Mouse (Mus musculus): ENCODE results near the gene Mdga2. TPM values are rescaled to one million over a fixed set of nuclear protein-coding genes. Genes with fewer than 3 reads are reported as not detected.

The Mdga2 gene
- polyA plus RNA-seq, 1 experiment from 2014 or later, result 0.07 TPM

- Histone ChIP-seq H3K36me3 (replicated peaks) (no peaks in the 10 kb centered on the region), H3K9me3 (replicated peaks) (no peaks in the 10 kb centered on the region), H3K27ac (replicated peaks) (no peak overlapping the region), H3K4me1 (replicated peaks) (no peaks in the 10 kb centered on the region), H3K4me2 (no peak overlapping the region), H3K4me3 (replicated peaks) (no peak overlapping the region), H3K9ac (no peak overlapping the region), H3K27me3 (no peaks in the 10 kb centered on the region)
- no peak for ATAC-seq (ENCODE audit: insufficient read depth)
- 64% methylated on average over 3 of the region's 3 CpGs for WGBS (ENCODE audit: insufficient replicate concordance)
These were observed 333.1 kb downstream of the Mdga2 start for GRCm38 (mm10) chr12:66889276-66889675.

- WGBS (ENCODE audit: insufficient replicate concordance), result 62% methylated on average over 1 of the region's 1 CpGs
- H3K9ac ChIP-seq, result no peak overlapping the region
- no peak overlapping the region for H3K27ac ChIP-seq (replicated peaks)
- no peak overlapping the region for H3K4me3 ChIP-seq (replicated peaks)
- H3K27me3 ChIP-seq, result no peaks in the 10 kb centered on the region
- H3K9me3 ChIP-seq (replicated peaks), result no peaks in the 10 kb centered on the region
- no peaks in the 10 kb centered on the region for H3K4me1 ChIP-seq (replicated peaks)
- ATAC-seq (ENCODE audit: insufficient read depth), result no peak
- no peak overlapping the region for H3K4me2 ChIP-seq
- no peaks in the 10 kb centered on the region for H3K36me3 ChIP-seq (replicated peaks)
These were observed 333.7 kb downstream of the Mdga2 start for GRCm38 (mm10) chr12:66888636-66889035.

- no peak for ATAC-seq (ENCODE audit: insufficient read depth)
- H3K4me3 ChIP-seq (replicated peaks), result no peak overlapping the region
- no peaks in the 10 kb centered on the region for H3K36me3 ChIP-seq (replicated peaks)
- H3K4me2 ChIP-seq, result no peak overlapping the region
- no peak overlapping the region for H3K9ac ChIP-seq
- H3K4me1 ChIP-seq (replicated peaks), result no peaks in the 10 kb centered on the region
- no peak overlapping the region for H3K27ac ChIP-seq (replicated peaks)
- no peaks in the 10 kb centered on the region for H3K27me3 ChIP-seq
- H3K9me3 ChIP-seq (replicated peaks), result no peaks in the 10 kb centered on the region
- 53% methylated on average over 3 of the region's 3 CpGs for WGBS (ENCODE audit: insufficient replicate concordance)
These were observed 356.1 kb downstream of the Mdga2 start for GRCm38 (mm10) chr12:66866199-66866598.

GRCm38 (mm10) chr12:66853167-66853566 lies 369.2 kb downstream of the Mdga2 start:
- ATAC-seq (ENCODE audit: insufficient read depth), result no peak
- no peak overlapping the region for H3K9ac ChIP-seq
- no peaks in the 10 kb centered on the region for H3K4me1 ChIP-seq (replicated peaks)
- no peaks in the 10 kb centered on the region for H3K9me3 ChIP-seq (replicated peaks)
- H3K36me3 ChIP-seq (replicated peaks), result no peaks in the 10 kb centered on the region
- no peak overlapping the region for H3K4me2 ChIP-seq
- 11% methylated on average over 3 of the region's 3 CpGs for WGBS (ENCODE audit: insufficient replicate concordance)
- H3K4me3 ChIP-seq (replicated peaks), result no peak overlapping the region
- H3K27me3 ChIP-seq, result no peaks in the 10 kb centered on the region
- H3K27ac ChIP-seq (replicated peaks), result no peak overlapping the region

GRCm38 (mm10) chr12:66840336-66840735 lies 382.0 kb downstream of the Mdga2 start:
- no peaks in the 10 kb centered on the region for H3K27me3 ChIP-seq
- no peaks in the 10 kb centered on the region for H3K9me3 ChIP-seq (replicated peaks)
- H3K36me3 ChIP-seq (replicated peaks), result no peaks in the 10 kb centered on the region
- no peak overlapping the region for H3K27ac ChIP-seq (replicated peaks)
- no peak overlapping the region for H3K9ac ChIP-seq
- WGBS (ENCODE audit: insufficient replicate concordance), result 38% methylated on average over 3 of the region's 3 CpGs
- no peak overlapping the region for H3K4me3 ChIP-seq (replicated peaks)
- H3K4me2 ChIP-seq, result no peak overlapping the region
- no peak for ATAC-seq (ENCODE audit: insufficient read depth)
- no peaks in the 10 kb centered on the region for H3K4me1 ChIP-seq (replicated peaks)

- no peak overlapping the region for H3K4me3 ChIP-seq (replicated peaks)
- ATAC-seq (ENCODE audit: insufficient read depth), result no peak
- no peak overlapping the region for H3K9ac ChIP-seq
- no peaks in the 10 kb centered on the region for H3K9me3 ChIP-seq (replicated peaks)
- no peaks in the 10 kb centered on the region for H3K4me1 ChIP-seq (replicated peaks)
- no peaks in the 10 kb centered on the region for H3K27me3 ChIP-seq
- no peaks in the 10 kb centered on the region for H3K36me3 ChIP-seq (replicated peaks)
- H3K27ac ChIP-seq (replicated peaks), result no peak overlapping the region
- no peak overlapping the region for H3K4me2 ChIP-seq
These were observed 466.7 kb downstream of the Mdga2 start for GRCm38 (mm10) chr12:66755653-66756052.

- no peak for ATAC-seq (ENCODE audit: insufficient read depth)
- Histone ChIP-seq H3K9me3 (replicated peaks) (no peaks in the 10 kb centered on the region), H3K36me3 (replicated peaks) (no peaks in the 10 kb centered on the region), H3K4me3 (replicated peaks) (no peak overlapping the region), H3K27me3 (no peaks in the 10 kb centered on the region), H3K9ac (no peak overlapping the region), H3K4me1 (replicated peaks) (no peaks in the 10 kb centered on the region), H3K27ac (replicated peaks) (no peak overlapping the region), H3K4me2 (no peak overlapping the region)
- 31% methylated on average over 3 of the region's 3 CpGs for WGBS (ENCODE audit: insufficient replicate concordance)
These were observed 487.8 kb downstream of the Mdga2 start for GRCm38 (mm10) chr12:66734536-66734935.

GRCm38 (mm10) chr12:66724474-66724873 lies 497.9 kb downstream of the Mdga2 start:
- 68% methylated on average over 2 of the region's 2 CpGs for WGBS (ENCODE audit: insufficient replicate concordance)
- no peaks in the 10 kb centered on the region for H3K9me3 ChIP-seq (replicated peaks)
- H3K27ac ChIP-seq (replicated peaks), result no peak overlapping the region
- no peak overlapping the region for H3K9ac ChIP-seq
- no peak overlapping the region for H3K4me2 ChIP-seq
- H3K27me3 ChIP-seq, result no peaks in the 10 kb centered on the region
- ATAC-seq (ENCODE audit: insufficient read depth), result no peak
- H3K36me3 ChIP-seq (replicated peaks), result no peaks in the 10 kb centered on the region
- H3K4me3 ChIP-seq (replicated peaks), result no peak overlapping the region
- H3K4me1 ChIP-seq (replicated peaks), result no peaks in the 10 kb centered on the region

GRCm38 (mm10) chr12:66708334-66708733 lies 514.0 kb downstream of the Mdga2 start:
- Histone ChIP-seq H3K27ac (replicated peaks) (no peak overlapping the region), H3K4me3 (replicated peaks) (no peak overlapping the region), H3K27me3 (no peaks in the 10 kb centered on the region), H3K4me2 (no peak overlapping the region), H3K36me3 (replicated peaks) (no peaks in the 10 kb centered on the region), H3K9ac (no peak overlapping the region), H3K4me1 (replicated peaks) (no peaks in the 10 kb centered on the region), H3K9me3 (replicated peaks) (no peaks in the 10 kb centered on the region)
- 72% methylated on average over 10 of the region's 10 CpGs for WGBS (ENCODE audit: insufficient replicate concordance)
- ATAC-seq (ENCODE audit: insufficient read depth), result no peak

- H3K9me3 ChIP-seq (replicated peaks), result no peaks in the 10 kb centered on the region
- no peak overlapping the region for H3K4me3 ChIP-seq (replicated peaks)
- 14% methylated on average over 2 of the region's 2 CpGs for WGBS (ENCODE audit: insufficient replicate concordance)
- no peak for ATAC-seq (ENCODE audit: insufficient read depth)
- no peaks in the 10 kb centered on the region for H3K27me3 ChIP-seq
- no peak overlapping the region for H3K9ac ChIP-seq
- H3K36me3 ChIP-seq (replicated peaks), result no peaks in the 10 kb centered on the region
- no peaks in the 10 kb centered on the region for H3K4me1 ChIP-seq (replicated peaks)
- no peak overlapping the region for H3K27ac ChIP-seq (replicated peaks)
- no peak overlapping the region for H3K4me2 ChIP-seq
These were observed 514.9 kb downstream of the Mdga2 start for GRCm38 (mm10) chr12:66707431-66707830.

GRCm38 (mm10) chr12:66705015-66705414 lies 517.3 kb downstream of the Mdga2 start:
- no peak for ATAC-seq (ENCODE audit: insufficient read depth)
- Histone ChIP-seq H3K4me3 (replicated peaks) (no peak overlapping the region), H3K9me3 (replicated peaks) (no peaks in the 10 kb centered on the region), H3K9ac (no peak overlapping the region), H3K27ac (replicated peaks) (no peak overlapping the region), H3K4me2 (no peak overlapping the region), H3K4me1 (replicated peaks) (no peaks in the 10 kb centered on the region), H3K27me3 (no peaks in the 10 kb centered on the region), H3K36me3 (replicated peaks) (no peaks in the 10 kb centered on the region)

- WGBS (ENCODE audit: insufficient replicate concordance), result 51% methylated on average over 3 of the region's 3 CpGs
- H3K27me3 ChIP-seq, result no peaks in the 10 kb centered on the region
- no peak overlapping the region for H3K9ac ChIP-seq
- no peak overlapping the region for H3K27ac ChIP-seq (replicated peaks)
- H3K4me3 ChIP-seq (replicated peaks), result no peak overlapping the region
- H3K4me1 ChIP-seq (replicated peaks), result no peaks in the 10 kb centered on the region
- H3K36me3 ChIP-seq (replicated peaks), result no peaks in the 10 kb centered on the region
- no peaks in the 10 kb centered on the region for H3K9me3 ChIP-seq (replicated peaks)
- ATAC-seq (ENCODE audit: insufficient read depth), result no peak
- no peak overlapping the region for H3K4me2 ChIP-seq
These were observed 519.6 kb downstream of the Mdga2 start for GRCm38 (mm10) chr12:66702781-66703180.

Data from liver, embryonic 15.5 days (tissue).